Mouse (Mus musculus): Measurements from ENCODE around the gene Npc2.
A peak's percentile ranks its signal among the peaks of the same experiment; 100 is the strongest.

DNA sequence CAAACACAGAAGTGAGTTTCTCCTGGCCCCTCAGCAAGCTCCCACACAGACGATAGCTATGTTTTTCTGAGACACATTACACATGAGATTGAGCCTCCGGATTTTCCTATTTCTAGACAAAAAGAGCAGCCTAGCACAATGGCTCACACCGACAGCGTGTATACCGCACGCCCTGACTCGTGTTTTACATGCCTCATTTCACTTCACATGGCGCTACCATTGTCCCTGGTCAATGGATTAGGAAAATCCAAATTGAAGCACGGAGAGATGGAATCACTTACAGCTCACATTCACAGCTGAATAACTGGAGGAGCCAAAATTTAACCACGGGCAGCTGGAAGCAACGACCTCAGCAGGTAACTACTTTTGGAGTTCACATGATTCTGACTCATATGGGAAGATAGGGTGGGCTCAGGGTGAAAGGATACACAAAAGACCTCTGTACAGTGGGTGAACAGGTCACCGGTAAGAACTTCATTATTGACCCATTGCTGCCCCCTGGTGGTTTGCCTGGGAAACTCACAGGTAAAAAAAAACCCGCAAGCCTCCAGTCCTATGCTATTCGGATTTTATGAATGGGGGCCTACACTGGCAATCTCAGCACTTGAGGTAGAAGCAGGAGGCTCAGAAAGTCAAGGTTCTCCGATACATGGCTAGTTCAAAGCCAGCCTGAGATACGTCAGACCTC is 17.8 kb downstream of the Npc2 start:
- TF ChIP-seq POLR2A (IDR thresholded peaks at IDR 0.05; ENCODE audit: borderline replicate concordance, insufficient read depth, low read length) = no peak
- TF ChIP-seq CTCF (IDR thresholded peaks at IDR 0.05; ENCODE audit: borderline replicate concordance, insufficient read depth, low read depth, low read length) = peak; percentile 72
